Mouse (Mus musculus) left cerebral cortex, postnatal 14 days (tissue): ENCODE data around the gene Gm11060. TPM values are rescaled to one million over a fixed set of nuclear protein-coding genes. Genes with fewer than 3 reads are reported as not detected.
A peak's percentile ranks its signal among the peaks of the same experiment; 100 is the strongest.

Experiments used
- DNase-seq, 2 experiments: peaks; one replicate each; pipeline ENCODE4 v3.0.0; 2021 to 2022; ENCODE audit warnings: low spot score in 2 of 2, mixed read lengths in 1 of 2
- intact Hi-C: fragments of 180-260 bp; cut with DNase I; formaldehyde crosslinking; loops from one replicate; pipeline ENCODE4 v1.15.1; 2025
- total RNA-seq, 2 experiments: library from RNA; stranded (reverse); gene quantifications; 2 replicates each; pipeline ENCODE4 v1.2.3; 2021

Gene Gm11060
- total RNA-seq, 2 experiments from 2014 or later: not detected

DNA sequence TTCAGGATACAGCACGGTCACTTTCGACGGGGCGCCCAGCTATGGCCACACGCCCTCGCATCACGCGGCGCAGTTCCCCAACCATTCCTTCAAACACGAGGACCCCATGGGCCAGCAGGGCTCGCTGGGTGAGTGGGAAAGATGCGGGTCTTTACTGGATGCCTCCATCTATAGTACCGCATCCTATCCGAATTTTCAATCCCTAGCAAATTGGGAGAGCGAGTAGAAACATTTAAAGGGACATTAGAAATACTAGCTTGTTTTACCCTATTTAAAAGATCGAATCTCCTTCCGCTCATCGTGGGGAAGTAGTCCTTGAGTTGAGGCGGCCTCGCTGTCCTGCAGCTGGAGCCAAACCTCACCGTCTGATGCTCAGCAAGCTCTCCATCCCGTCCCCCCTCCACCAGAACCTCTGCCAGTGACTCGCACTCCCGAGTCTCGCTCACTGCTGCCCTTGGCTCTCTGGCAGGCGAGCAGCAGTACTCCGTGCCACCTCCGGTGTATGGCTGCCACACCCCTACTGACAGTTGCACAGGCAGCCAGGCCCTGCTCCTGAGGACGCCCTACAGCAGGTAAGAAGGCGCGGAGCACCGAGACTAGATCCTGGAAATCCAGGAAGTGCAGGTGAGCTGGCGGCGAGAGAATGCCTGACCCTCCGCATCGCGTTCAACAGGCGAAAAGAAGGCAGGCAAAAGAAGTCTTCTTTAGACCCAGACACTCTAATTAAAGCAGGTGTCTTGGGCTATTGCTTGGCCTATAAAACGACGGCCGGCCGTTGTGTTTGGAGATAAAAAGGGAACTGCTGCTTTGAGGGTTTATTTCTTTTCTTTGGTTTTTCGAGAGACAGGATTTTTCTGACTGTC is 41.3 kb downstream of the Gm11060 start:
- intact Hi-C loops: no loop called here
- DNase-seq: no peak

DNA sequence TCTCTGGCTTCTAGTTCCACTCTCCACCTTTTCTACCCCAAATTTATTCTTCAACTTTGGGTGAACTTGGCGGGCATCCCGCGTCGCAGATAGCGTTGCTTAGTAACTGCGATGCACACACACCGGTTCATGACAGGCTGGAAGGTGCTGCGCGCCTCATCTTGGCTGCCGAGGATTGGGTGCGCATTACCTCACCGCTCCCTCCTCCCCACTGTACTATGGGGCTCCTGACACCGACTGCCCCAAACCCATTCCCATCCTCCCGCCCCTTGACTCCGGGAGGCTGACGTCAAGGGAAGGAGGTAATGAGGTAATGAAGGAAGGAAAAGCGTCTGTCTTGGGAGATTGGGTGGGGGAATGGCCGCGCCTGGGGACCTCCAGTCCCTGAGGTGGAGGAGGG is 42.5 kb downstream of the Gm11060 start:
- intact Hi-C loops: no loop called here
- peak in 1 of 2 experiments; percentile 12 for DNase-seq

- intact Hi-C loops: no loop called here
- no peak for DNase-seq
Measured at GRCm38 (mm10) chr2:105139471-105139870, 47.7 kb downstream of the Gm11060 start.

DNA sequence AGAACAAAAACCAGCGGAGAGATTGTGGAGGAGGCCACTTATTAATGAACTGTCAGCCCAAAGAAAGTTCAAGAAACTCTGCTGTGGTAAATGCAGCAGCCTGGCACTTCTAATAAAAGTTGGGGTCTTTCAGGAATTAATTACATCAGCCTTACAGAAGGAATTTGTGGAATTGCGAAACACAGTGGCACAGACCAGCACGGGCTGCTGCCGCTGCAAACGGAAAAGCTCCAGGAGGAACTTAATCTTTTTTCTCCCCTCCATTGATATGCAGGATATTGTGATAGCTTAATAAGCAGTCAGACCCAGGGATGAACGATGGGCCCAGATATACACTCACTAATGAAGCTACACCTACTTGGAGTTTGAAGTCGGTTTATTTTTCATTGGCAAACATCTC is 49.6 kb downstream of the Gm11060 start:
- intact Hi-C loops: no loop called here
- no peak for DNase-seq

Other genes with a start within 250 kb of the Gm11060 start
- gene Prrg4, start 242.1 kb upstream of the Gm11060 start, total RNA-seq: under 1 TPM; 0.49 to 0.51 TPM
- gene Ccdc73, start 224.2 kb upstream of the Gm11060 start, total RNA-seq: not detected
- 10 to 100 TPM; 86.1 to 86.5 TPM for gene Eif3m, start 74.9 kb upstream of the Gm11060 start, total RNA-seq
- under 1 TPM; 0.36 to 0.42 TPM for gene Wt1, start 34.5 kb downstream of the Gm11060 start, total RNA-seq
- under 1 TPM in 1 of 2 experiments, not detected in 1; 0.37 TPM for gene Them7, start 132.3 kb downstream of the Gm11060 start, total RNA-seq